Mouse (Mus musculus) midbrain, embryonic 12.5 days (tissue): ENCODE measurements at regions not wholly inside any gene's neighbourhood (a gene's known extent, or its start where the extent isn't known, plus 50 kb on each side); places are given as distances from the start of the nearest gene placed in this dataset.
A peak's percentile ranks its signal among the peaks of the same experiment; 100 is the strongest.

Experiments used
- ATAC-seq: fragments of 200-750 bp; cut with Nextera tagmentation; 2 replicates; pipeline ENCODE4 v1.8.0; 2017; ENCODE audit warnings: low read depth, moderate TSS enrichment, moderate library complexity; ENCODE audit not compliant: low FRiP score
- H3K27ac ChIP-seq: fragments of 300-500 bp; sonication (generic); replicated peaks from 2 replicates; pipeline ENCODE4 v1.5.1; 2016; ENCODE audit warnings: mild to moderate bottlenecking
- H3K27me3 ChIP-seq: fragments of 300-500 bp; sonication (generic); 2 replicates; pipeline ENCODE4 v1.6.1; 2016; ENCODE audit warnings: mild to moderate bottlenecking
- H3K36me3 ChIP-seq: fragments of 300-500 bp; sonication (generic); 2 replicates; pipeline ENCODE4 v1.6.1; 2016
- H3K4me1 ChIP-seq: fragments of 300-500 bp; sonication (generic); 2 replicates; pipeline ENCODE4 v1.6.1; 2016
- H3K4me2 ChIP-seq: fragments of 300-500 bp; sonication (generic); replicated peaks from 2 replicates; pipeline ENCODE4 v1.6.1; 2016; ENCODE audit warnings: mild to moderate bottlenecking, moderate library complexity
- H3K4me3 ChIP-seq: fragments of 300-500 bp; sonication (generic); 2 replicates; pipeline ENCODE4 v1.5.1; 2016; ENCODE audit warnings: mild to moderate bottlenecking
- H3K9ac ChIP-seq: fragments of 300-500 bp; sonication (generic); replicated peaks from 2 replicates; pipeline ENCODE4 v1.6.1; 2016; ENCODE audit warnings: mild to moderate bottlenecking, moderate library complexity
- H3K9me3 ChIP-seq: fragments of 300-500 bp; sonication (generic); 2 replicates; pipeline ENCODE4 v1.6.1; 2016; ENCODE audit warnings: mild to moderate bottlenecking
- WGBS: fragments of 180-500 bp; shearing (Covaris S2); methylation state at CpG from one replicate; pipeline ENCODE4 v1.1.7; 2016; 5-methylcytosine and 5-hydroxymethylcytosine counted together

DNA sequence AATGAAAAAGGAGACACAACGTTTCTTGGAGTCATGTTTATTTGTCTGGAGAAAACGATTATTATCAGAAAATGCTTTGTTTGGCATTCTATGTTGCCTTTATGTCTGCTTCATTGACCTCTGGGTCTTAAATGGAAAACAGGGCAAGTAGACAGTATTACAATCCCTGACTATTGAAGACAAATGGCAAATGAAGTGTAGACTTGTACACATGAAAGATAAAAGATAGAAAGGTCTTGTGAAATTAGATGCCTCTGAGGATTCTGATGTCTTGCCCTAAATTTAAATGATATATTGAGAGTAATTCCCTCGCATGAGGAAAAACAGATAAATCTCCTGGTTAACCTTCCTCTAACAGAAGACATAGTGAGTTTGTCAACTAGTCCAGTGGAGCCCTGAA lies 1186.7 kb downstream of the Slitrk1 start:
- Histone ChIP-seq H3K4me1 (no peaks in the 10 kb centered on the region), H3K4me2 (no peak overlapping the region), H3K9ac (no peak overlapping the region), H3K4me3 (no peak overlapping the region), H3K27me3 (no peaks in the 10 kb centered on the region), H3K36me3 (no peaks in the 10 kb centered on the region), H3K27ac (no peak overlapping the region), H3K9me3 (no peaks in the 10 kb centered on the region)
- no peak for ATAC-seq
- WGBS = 85% methylated on average over 3 of the region's 3 CpGs

DNA sequence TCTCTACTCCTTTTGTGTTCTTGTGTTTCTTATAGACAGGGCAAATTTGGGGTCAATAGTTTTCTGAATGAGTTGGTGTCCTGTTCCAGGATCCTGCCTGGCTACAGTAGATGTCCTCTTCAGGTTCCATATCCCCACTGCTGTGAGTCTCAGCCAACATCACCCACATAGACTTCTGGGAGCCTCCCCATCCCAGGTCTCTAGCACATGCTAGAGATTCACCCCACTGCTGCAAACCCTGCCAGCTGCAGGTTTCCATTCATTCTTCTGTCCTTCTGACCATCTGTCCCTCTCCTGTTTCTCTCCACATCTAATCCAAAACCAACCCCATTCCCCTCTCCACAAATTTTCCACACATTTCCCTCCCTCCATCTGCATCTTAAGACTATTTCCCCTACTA lies 1225.6 kb downstream of the Slitrk1 start:
- no peak overlapping the region for H3K9ac ChIP-seq
- H3K4me3 ChIP-seq = no peak overlapping the region
- H3K27ac ChIP-seq = no peak overlapping the region
- no peak overlapping the region for H3K4me2 ChIP-seq
- H3K36me3 ChIP-seq = no peaks in the 10 kb centered on the region
- H3K4me1 ChIP-seq = no peaks in the 10 kb centered on the region
- H3K9me3 ChIP-seq = no peaks in the 10 kb centered on the region
- H3K27me3 ChIP-seq = no peaks in the 10 kb centered on the region
- no peak for ATAC-seq

DNA sequence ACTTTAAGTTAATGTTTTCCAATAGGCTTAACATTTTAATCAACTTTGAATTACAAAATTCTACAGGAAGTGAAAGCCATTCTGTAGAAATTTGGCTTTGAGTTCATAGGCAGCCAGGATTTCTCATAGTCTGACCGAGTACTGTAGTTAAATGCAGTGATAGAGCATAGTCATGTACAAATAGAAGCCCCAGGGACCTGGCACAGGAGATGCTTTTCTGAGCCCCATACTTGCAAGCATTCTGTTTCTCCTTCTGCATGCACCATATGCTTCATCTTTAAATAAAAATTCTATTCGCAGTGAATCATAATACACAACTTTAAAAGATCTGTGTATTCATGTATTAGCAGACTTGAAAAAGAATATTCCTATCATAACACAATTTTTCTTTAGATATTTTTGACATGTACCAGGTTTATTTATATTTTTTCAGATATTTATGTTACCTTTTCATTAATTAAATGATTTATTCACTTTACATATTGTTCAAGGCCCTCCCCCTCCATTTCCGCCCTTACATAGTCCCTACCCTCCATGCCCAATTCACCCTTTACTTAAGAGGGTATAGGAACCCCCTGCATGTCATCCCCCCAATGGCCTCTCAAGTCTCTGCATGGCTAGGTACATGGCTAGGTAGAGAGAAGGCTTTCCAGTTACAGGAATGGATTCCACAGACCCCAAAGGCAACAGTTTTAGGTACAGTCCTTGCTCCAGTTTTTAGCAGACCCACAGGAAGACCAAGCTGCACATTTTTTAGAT lies 1226.5 kb downstream of the Slitrk1 start:
- ATAC-seq = no peak

DNA sequence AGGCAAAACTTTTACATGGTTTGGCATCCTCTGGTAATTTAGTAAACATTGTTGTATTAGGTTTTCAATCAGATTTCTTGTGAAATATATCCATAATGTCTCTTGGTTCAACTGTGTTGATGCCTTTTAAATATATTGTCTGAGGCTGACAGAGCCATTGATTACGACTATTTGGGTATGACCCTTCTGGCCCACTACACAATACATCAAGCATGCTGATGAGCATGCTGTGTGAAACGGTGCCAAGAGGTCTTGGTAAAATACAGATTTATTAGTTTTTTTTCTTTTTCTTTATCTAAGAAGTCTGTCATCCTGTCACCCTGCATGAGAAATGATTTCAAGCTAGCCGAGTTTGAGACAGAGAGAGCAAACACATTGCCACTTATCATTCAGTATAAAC lies 1257.4 kb downstream of the Slitrk1 start:
- H3K9ac ChIP-seq = no peak overlapping the region
- H3K9me3 ChIP-seq = no peaks in the 10 kb centered on the region
- H3K27me3 ChIP-seq = no peaks in the 10 kb centered on the region
- H3K4me1 ChIP-seq = no peaks in the 10 kb centered on the region
- no peak overlapping the region for H3K27ac ChIP-seq
- ATAC-seq = no peak
- no peak overlapping the region for H3K4me3 ChIP-seq
- no peaks in the 10 kb centered on the region for H3K36me3 ChIP-seq
- H3K4me2 ChIP-seq = no peak overlapping the region
- WGBS = 51% methylated on average over 3 of the region's 3 CpGs

More for the DNA sequence above, 1226.5 kb downstream of the Slitrk1 start:
- 87% methylated on average over 3 of the region's 3 CpGs for WGBS
- no peak overlapping the region for H3K4me2 ChIP-seq
- no peaks in the 10 kb centered on the region for H3K4me1 ChIP-seq
- H3K9me3 ChIP-seq = no peaks in the 10 kb centered on the region
- no peak overlapping the region for H3K27ac ChIP-seq
- H3K4me3 ChIP-seq = no peak overlapping the region
- no peaks in the 10 kb centered on the region for H3K27me3 ChIP-seq
- no peak overlapping the region for H3K9ac ChIP-seq
- H3K36me3 ChIP-seq = no peaks in the 10 kb centered on the region

DNA sequence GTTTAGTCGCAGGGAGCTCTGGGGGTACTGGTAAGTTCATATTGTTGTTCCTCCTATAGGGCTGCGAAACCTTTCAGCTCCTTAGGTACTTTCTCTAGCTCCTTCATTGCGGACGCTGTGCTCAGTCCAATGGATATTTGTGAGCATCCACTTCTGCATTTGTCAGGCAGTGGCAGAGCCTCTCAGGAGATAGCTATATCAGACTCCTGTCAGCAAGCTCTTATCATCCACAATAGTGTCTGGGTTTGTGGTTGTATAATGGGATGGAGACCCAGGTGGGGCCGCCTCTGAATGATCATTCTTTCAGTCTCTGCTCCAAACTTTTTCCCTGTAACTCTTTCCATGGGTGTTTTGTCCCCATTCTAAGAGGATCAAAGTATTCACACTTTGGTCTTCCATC lies 1298.5 kb downstream of the Slitrk1 start:
- no peaks in the 10 kb centered on the region for H3K27me3 ChIP-seq
- 91% methylated on average over 5 of the region's 5 CpGs for WGBS
- no peak overlapping the region for H3K4me2 ChIP-seq
- H3K27ac ChIP-seq = no peak overlapping the region
- no peaks in the 10 kb centered on the region for H3K36me3 ChIP-seq
- H3K4me1 ChIP-seq = no peaks in the 10 kb centered on the region
- ATAC-seq = no peak
- H3K9ac ChIP-seq = no peak overlapping the region
- H3K9me3 ChIP-seq = no peaks in the 10 kb centered on the region
- no peak overlapping the region for H3K4me3 ChIP-seq

DNA sequence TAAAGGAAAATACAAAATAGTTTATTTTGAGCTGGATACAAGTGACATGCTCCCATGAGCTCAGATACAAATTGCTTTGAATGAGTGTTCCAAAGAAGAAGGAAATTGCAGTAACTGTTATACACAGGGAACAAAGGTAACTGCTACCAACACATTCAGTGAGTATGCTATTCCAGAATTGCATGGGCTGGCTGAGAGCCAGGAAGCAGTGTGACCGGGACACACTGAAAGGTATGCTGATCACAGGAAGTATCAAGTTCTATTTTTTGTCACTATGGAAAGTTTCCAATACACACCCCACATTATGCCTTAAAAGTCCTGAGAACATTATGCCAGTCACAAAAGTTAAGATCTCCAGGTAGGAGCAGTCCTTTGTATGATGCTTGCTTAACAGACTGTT lies 1299.6 kb downstream of the Slitrk1 start:
- Histone ChIP-seq H3K27ac (no peak overlapping the region), H3K36me3 (no peaks in the 10 kb centered on the region), H3K27me3 (no peaks in the 10 kb centered on the region), H3K4me1 (no peaks in the 10 kb centered on the region), H3K4me2 (no peak overlapping the region), H3K9ac (no peak overlapping the region), H3K4me3 (no peak overlapping the region), H3K9me3 (no peaks in the 10 kb centered on the region)
- ATAC-seq = no peak
- WGBS = 77% methylated on average over 1 of the region's 1 CpGs

DNA sequence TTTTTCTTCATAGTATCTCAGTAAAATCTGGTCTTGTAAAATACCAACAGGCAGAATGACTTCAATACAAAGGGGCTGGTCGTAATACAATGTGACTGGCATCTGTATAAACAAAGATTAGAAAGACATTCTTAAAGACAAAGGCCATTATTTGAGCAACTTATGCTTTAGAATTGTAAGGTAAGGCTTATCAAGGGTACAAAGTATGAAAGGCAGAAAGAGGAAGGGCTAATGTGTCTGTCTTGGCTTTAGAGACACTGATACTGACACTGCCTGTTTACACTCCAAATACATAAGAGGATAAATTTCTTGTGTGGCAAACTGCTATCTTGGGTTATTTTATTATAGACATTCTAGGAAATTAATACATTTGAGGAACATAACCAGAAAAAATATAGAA lies 1310.8 kb downstream of the Slitrk1 start:
- Histone ChIP-seq H3K27ac (no peak overlapping the region), H3K9ac (no peak overlapping the region), H3K36me3 (no peaks in the 10 kb centered on the region), H3K4me1 (no peaks in the 10 kb centered on the region), H3K9me3 (no peaks in the 10 kb centered on the region), H3K4me2 (no peak overlapping the region), H3K27me3 (no peaks in the 10 kb centered on the region), H3K4me3 (no peak overlapping the region)
- WGBS = 56% methylated on average over 1 of the region's 1 CpGs
- no peak for ATAC-seq

DNA sequence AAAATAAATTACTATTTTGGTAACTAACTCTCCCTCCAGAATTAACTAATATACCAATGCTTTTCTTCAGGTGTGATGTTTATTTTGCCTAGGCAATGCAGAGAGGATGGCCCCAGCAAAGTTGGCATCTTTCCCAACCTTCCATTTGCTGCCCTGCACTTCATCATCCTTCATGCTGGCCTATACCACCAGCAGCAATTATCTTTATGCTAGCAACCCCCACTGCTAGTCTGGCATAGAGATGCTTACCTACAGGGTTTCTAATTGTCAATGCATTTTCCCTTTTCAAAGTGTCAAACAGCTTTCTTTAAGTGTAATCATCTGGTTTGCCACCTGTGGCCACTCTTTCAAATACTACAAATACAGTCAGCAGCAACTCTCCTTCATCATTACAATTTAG lies 1327.2 kb downstream of the Slitrk1 start:
- ATAC-seq = no peak
- H3K27ac ChIP-seq = no peak overlapping the region
- no peaks in the 10 kb centered on the region for H3K4me1 ChIP-seq
- no peak overlapping the region for H3K9ac ChIP-seq
- no peak overlapping the region for H3K4me3 ChIP-seq
- no peaks in the 10 kb centered on the region for H3K9me3 ChIP-seq
- no peaks in the 10 kb centered on the region for H3K36me3 ChIP-seq
- H3K4me2 ChIP-seq = no peak overlapping the region
- no peaks in the 10 kb centered on the region for H3K27me3 ChIP-seq

DNA sequence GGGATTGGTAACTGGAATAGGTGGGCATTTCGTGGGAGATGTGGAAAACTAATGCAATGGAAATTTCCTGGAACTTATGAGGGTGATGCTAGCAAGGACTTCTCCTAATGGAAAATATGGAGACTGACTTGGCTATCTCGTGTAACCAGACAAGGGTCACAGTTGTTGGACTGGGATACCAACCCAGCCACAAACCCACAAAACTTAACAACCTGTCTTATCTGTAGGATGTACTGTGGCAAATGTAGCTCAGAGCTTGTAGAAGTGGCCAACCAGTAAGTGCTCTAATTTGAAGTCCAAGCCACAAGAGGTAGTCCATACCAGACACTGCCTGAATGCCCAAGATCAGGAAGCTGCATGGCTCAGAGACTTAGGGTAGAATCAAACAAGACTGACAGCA lies 1329.7 kb downstream of the Slitrk1 start:
- ATAC-seq = no peak

DNA sequence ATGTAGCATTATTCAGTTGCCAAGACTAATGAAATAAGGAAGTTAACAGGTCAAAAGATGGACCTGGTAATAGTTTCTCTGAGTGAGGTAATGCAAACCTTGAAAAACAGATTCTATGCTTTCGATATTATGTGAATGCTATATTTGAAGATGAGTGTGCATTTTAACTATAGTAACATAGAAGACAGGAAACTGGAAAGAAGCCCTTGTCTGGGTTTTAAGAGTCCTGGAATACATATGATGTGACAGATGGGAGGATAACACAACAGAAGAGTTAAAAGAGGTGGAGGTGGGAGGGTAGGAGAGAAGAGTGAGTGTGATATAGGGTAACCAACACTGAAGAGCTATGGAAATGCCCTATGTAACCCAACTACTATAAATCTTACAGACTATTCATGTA lies 1343.3 kb downstream of the Slitrk1 start:
- Histone ChIP-seq H3K9me3 (no peaks in the 10 kb centered on the region), H3K36me3 (no peaks in the 10 kb centered on the region), H3K9ac (no peak overlapping the region), H3K27me3 (no peaks in the 10 kb centered on the region), H3K4me3 (no peak overlapping the region), H3K27ac (no peak overlapping the region), H3K4me1 (no peaks in the 10 kb centered on the region), H3K4me2 (no peak overlapping the region)
- ATAC-seq = no peak
- 90% methylated on average over 1 of the region's 1 CpGs for WGBS

More for the DNA sequence above, 1329.7 kb downstream of the Slitrk1 start:
- no peaks in the 10 kb centered on the region for H3K36me3 ChIP-seq
- H3K9me3 ChIP-seq = no peaks in the 10 kb centered on the region
- no peak overlapping the region for H3K4me3 ChIP-seq
- no peak overlapping the region for H3K9ac ChIP-seq
- no peaks in the 10 kb centered on the region for H3K27me3 ChIP-seq
- H3K27ac ChIP-seq = no peak overlapping the region
- 76% methylated on average over 2 of the region's 2 CpGs for WGBS
- H3K4me1 ChIP-seq = no peaks in the 10 kb centered on the region
- no peak overlapping the region for H3K4me2 ChIP-seq

DNA sequence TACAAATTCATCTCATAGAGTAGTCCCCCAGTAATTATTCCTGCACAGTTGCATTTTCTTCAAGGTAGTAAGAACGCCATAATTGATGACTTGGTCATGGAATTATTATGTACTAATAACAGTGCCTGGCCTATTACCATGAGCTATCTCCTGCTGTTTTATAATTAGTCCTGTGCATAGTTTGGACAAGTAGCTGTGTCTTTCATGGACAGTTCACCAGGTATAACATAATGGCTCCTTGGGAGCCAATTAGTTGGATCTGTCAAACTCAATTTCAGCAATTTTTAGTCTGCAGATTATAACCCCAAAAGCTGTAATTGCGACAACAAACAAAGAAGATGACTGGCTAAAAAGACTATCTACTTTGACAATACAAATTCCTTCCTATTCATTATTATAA lies 1345.5 kb downstream of the Slitrk1 start:
- Histone ChIP-seq H3K27ac (no peak overlapping the region), H3K4me1 (no peaks in the 10 kb centered on the region), H3K9me3 (no peaks in the 10 kb centered on the region), H3K9ac (no peak overlapping the region), H3K36me3 (no peaks in the 10 kb centered on the region), H3K27me3 (no peaks in the 10 kb centered on the region), H3K4me2 (no peak overlapping the region), H3K4me3 (no peak overlapping the region)
- peak; percentile 23; the same call in 1 of the 2 replicates for ATAC-seq
- 62% methylated on average over 2 of the region's 2 CpGs for WGBS
